Mouse (Mus musculus) midbrain, embryonic 13.5 days (tissue): ENCODE data around the gene Riok2. TPM values are rescaled to one million over a fixed set of nuclear protein-coding genes. Genes with fewer than 3 reads are reported as not detected.
A peak's percentile ranks its signal among the peaks of the same experiment; 100 is the strongest.

Experiments used
- ATAC-seq: fragments of 200-750 bp; cut with Nextera tagmentation; 2 replicates; pipeline ENCODE4 v1.8.0; 2017; ENCODE audit warnings: mild to moderate bottlenecking, moderate TSS enrichment, moderate library complexity
- H3K27ac ChIP-seq: fragments of 300-500 bp; sonication (generic); 2 replicates; pipeline ENCODE4 v1.5.1; 2015; ENCODE audit warnings: inconsistent platforms, mild to moderate bottlenecking, moderate library complexity
- H3K27me3 ChIP-seq: fragments of 300-500 bp; sonication (generic); 2 replicates; pipeline ENCODE4 v1.6.1; 2015; ENCODE audit warnings: mild to moderate bottlenecking, inconsistent platforms
- H3K36me3 ChIP-seq: fragments of 300-500 bp; sonication (generic); 2 replicates; pipeline ENCODE4 v1.6.1; 2015; ENCODE audit warnings: mild to moderate bottlenecking, inconsistent platforms
- H3K4me1 ChIP-seq: fragments of 300-500 bp; sonication (generic); replicated peaks from 2 replicates; pipeline ENCODE4 v1.6.1; 2015; ENCODE audit warnings: inconsistent platforms
- H3K4me2 ChIP-seq: fragments of 300-500 bp; sonication (generic); replicated peaks from 2 replicates; pipeline ENCODE4 v1.6.1; 2015; ENCODE audit warnings: moderate library complexity, mild to moderate bottlenecking, inconsistent platforms
- H3K4me3 ChIP-seq: fragments of 300-500 bp; sonication (generic); replicated peaks from 2 replicates; pipeline ENCODE4 v1.5.1; 2015; ENCODE audit warnings: mild to moderate bottlenecking, inconsistent platforms
- H3K9ac ChIP-seq: fragments of 300-500 bp; sonication (generic); replicated peaks from 2 replicates; pipeline ENCODE4 v1.6.1; 2015; ENCODE audit warnings: mild to moderate bottlenecking, inconsistent platforms
- H3K9me3 ChIP-seq: fragments of 300-500 bp; sonication (generic); 2 replicates; pipeline ENCODE4 v1.6.1; 2016; ENCODE audit warnings: mild to moderate bottlenecking, inconsistent platforms
- WGBS: fragments of 180-500 bp; shearing (Covaris S2); methylation state at CpG from one replicate; pipeline ENCODE4 v1.1.7; 2015; 5-methylcytosine and 5-hydroxymethylcytosine counted together
- polyA plus RNA-seq: library from polyadenylated mRNA; unstranded; fragments of >200 nt; fragmentation: Nextera tagmentation; extraction: Ambion mirVana; gene quantifications from 2 replicates; pipeline ENCODE4 v1.2.1, GENCODE M21; 2015

Gene Riok2
- polyA plus RNA-seq, 1 experiment from 2014 or later = 27.0 TPM

DNA sequence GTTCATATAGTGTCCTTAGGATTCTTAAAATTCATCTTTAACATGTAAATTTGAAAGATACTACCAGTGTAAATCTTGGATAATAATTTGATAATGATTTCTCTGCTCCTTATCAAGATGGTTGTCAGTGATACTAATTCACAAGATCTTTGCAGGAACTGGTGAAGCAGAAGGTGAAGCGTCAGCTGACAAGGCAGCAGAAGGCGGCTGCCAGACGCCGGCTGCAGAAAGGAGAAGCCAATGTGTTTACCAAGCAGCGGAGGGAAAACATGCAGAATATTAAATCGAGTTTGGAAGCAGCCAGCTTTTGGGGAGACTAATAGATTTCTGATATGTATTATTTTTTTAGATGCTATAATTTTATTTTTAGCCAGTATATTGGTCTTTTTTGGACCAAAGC is 19.2 kb downstream of the Riok2 start:
- Histone ChIP-seq H3K9ac (no peak overlapping the region), H3K27ac (no peak overlapping the region), H3K27me3 (no peaks in the 10 kb centered on the region), H3K4me1 (no peaks in the 10 kb centered on the region), H3K4me3 (no peak overlapping the region), H3K4me2 (no peak overlapping the region), H3K9me3 (no peaks in the 10 kb centered on the region), H3K36me3 (peaks cover 27% of the 10 kb centered on the region)
- no peak for ATAC-seq
- WGBS = 88% methylated on average over 6 of the region's 6 CpGs

DNA sequence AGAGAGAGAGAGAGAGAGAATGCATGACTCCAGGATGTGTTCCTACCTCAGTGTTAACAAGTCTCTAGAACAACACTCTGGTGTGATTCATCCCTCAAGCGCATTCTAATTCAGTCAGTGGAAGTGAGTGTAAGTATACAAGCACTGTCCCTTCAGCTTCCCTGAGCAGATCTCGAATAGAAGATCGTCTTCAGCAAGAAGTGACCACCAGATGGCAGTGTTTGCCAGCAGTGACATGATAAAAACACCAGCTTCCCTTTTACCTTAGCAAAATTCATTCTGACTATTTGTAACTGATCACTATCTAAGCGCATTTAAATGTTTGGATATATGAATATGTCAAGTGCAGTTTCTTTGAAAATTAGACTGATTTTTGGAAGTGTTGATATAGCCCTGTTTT is 20.2 kb downstream of the Riok2 start:
- WGBS = 34% methylated on average over 4 of the region's 4 CpGs
- Histone ChIP-seq H3K27me3 (no peaks in the 10 kb centered on the region), H3K4me1 (no peaks in the 10 kb centered on the region), H3K9ac (no peak overlapping the region), H3K36me3 (peaks cover 19% of the 10 kb centered on the region), H3K27ac (no peak overlapping the region), H3K4me2 (no peak overlapping the region), H3K4me3 (no peak overlapping the region), H3K9me3 (no peaks in the 10 kb centered on the region)
- peak; percentile 69; the same call in 1 of the 2 replicates for ATAC-seq

GRCm38 (mm10) chr17:17396869-17397268 is 22.8 kb downstream of the Riok2 start:
- 12% methylated on average over 1 of the region's 1 CpGs for WGBS
- Histone ChIP-seq H3K9ac (no peak overlapping the region), H3K9me3 (no peaks in the 10 kb centered on the region), H3K27me3 (no peaks in the 10 kb centered on the region), H3K4me2 (no peak overlapping the region), H3K4me1 (peaks cover 3% of the 10 kb centered on the region; the same call in 1 of the 2 replicates), H3K36me3 (0 out of 2 replicates have a peak, but pooled peaks cover 6% of the 10 kb centered on the region), H3K4me3 (no peak overlapping the region), H3K27ac (no peak overlapping the region)
- ATAC-seq = no peak

GRCm38 (mm10) chr17:17398664-17399063 is 24.6 kb downstream of the Riok2 start:
- Histone ChIP-seq H3K4me2 (no peak overlapping the region), H3K27me3 (no peaks in the 10 kb centered on the region), H3K4me3 (no peak overlapping the region), H3K9ac (no peak overlapping the region), H3K36me3 (no peaks in the 10 kb centered on the region), H3K9me3 (no peaks in the 10 kb centered on the region), H3K4me1 (peaks cover 17% of the 10 kb centered on the region), H3K27ac (no peak overlapping the region)
- WGBS = 77% methylated on average over 2 of the region's 2 CpGs
- ATAC-seq = no peak

GRCm38 (mm10) chr17:17402222-17403004 is 28.3 kb downstream of the Riok2 start, which contains the start of gene Lix1:
TSS of gene Lix1 (plus strand) at chr17:17402672.
- Histone ChIP-seq H3K36me3 (no peaks in the 10 kb centered on the region), H3K9ac (peak within 1 kb of the TSS; percentile 47), H3K4me1 (peaks cover 32% of the 10 kb centered on the region), H3K9me3 (no peaks in the 10 kb centered on the region), H3K27me3 (no peaks in the 10 kb centered on the region), H3K27ac (peak within 1 kb of the TSS; percentile 57; the same call in 1 of the 2 replicates), H3K4me3 (peak within 1 kb of the TSS; percentile 33), H3K4me2 (peak within 1 kb of the TSS; percentile 50)
- WGBS = 20% methylated on average over 6 of the region's 6 CpGs
- ATAC-seq = peak; percentile 99

GRCm38 (mm10) chr17:17403038-17403437 is 28.9 kb downstream of the Riok2 start:
- ATAC-seq = peak; percentile 31
- 4% methylated on average over 5 of the region's 5 CpGs for WGBS
- Histone ChIP-seq H3K4me2 (peak overlapping the region; percentile 50), H3K36me3 (no peaks in the 10 kb centered on the region), H3K9ac (peak overlapping the region; percentile 47), H3K27ac (peak overlapping the region; percentile 57; the same call in 1 of the 2 replicates), H3K27me3 (no peaks in the 10 kb centered on the region), H3K9me3 (no peaks in the 10 kb centered on the region), H3K4me3 (peak overlapping the region; percentile 33), H3K4me1 (peaks cover 32% of the 10 kb centered on the region)

- Histone ChIP-seq H3K27ac (peak overlapping the region; percentile 35; the same call in 1 of the 2 replicates), H3K4me3 (peak overlapping the region; percentile 29), H3K9me3 (no peaks in the 10 kb centered on the region), H3K36me3 (no peaks in the 10 kb centered on the region), H3K27me3 (no peaks in the 10 kb centered on the region), H3K9ac (0 out of 2 replicates have a peak overlapping the region, but pooled peaks have one; percentile 39), H3K4me2 (peak overlapping the region; percentile 50), H3K4me1 (peaks cover 39% of the 10 kb centered on the region)
- no peak for ATAC-seq
- 5% methylated on average over 3 of the region's 3 CpGs for WGBS
Observed at GRCm38 (mm10) chr17:17403578-17404112, 29.5 kb downstream of the Riok2 start.

DNA sequence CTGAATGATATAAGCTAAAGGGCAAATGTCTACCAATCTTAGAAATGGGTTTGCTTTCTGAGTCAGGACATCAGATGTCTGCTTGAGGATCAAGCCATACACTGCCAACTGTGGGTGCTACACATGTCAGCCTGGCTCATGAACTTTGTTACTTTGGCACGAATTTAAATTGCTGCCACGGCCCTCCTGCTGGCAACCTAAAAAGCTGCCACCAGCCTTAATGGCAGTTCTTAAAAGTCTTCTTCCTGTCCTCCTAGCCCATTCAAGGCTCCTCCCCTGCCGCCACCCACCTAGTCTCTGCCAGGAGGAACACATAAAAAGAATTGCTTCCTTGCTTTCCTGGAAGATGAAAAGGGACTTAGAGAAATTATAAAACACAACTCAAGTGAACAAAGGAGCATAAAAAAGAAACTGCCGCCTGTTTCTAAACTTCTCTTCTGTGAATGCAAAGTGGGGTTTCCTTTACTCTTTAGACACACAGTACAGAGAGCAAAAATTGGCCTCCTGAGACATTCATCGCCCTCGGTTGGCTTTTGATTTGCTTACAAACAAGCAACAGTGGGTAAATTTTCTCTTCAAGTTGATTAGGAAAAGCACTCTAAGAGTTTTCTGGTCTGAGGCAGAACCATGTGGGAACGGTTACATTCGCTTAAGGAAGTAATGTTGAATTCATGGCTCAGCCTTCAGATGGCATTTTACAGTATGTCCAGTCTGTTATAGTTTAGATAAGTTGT is 30.9 kb downstream of the Riok2 start:
- Histone ChIP-seq H3K4me3 (peak overlapping the region; percentile 29; the same call in 1 of the 2 replicates), H3K4me1 (peaks cover 49% of the 10 kb centered on the region), H3K27me3 (no peaks in the 10 kb centered on the region), H3K27ac (no peak overlapping the region), H3K9me3 (no peaks in the 10 kb centered on the region), H3K4me2 (peak overlapping the region; percentile 33), H3K9ac (no peak overlapping the region), H3K36me3 (no peaks in the 10 kb centered on the region)
- WGBS = 27% methylated on average over 8 of the region's 8 CpGs
- no peak for ATAC-seq

GRCm38 (mm10) chr17:17405606-17406005 is 31.5 kb downstream of the Riok2 start:
- H3K4me1 ChIP-seq = peaks cover 52% of the 10 kb centered on the region
- no peaks in the 10 kb centered on the region for H3K36me3 ChIP-seq
- H3K9ac ChIP-seq = no peak overlapping the region
- H3K4me2 ChIP-seq = no peak overlapping the region
- no peak overlapping the region for H3K4me3 ChIP-seq
- 13% methylated on average over 1 of the region's 1 CpGs for WGBS
- ATAC-seq = no peak
- no peak overlapping the region for H3K27ac ChIP-seq
- H3K9me3 ChIP-seq = no peaks in the 10 kb centered on the region
- no peaks in the 10 kb centered on the region for H3K27me3 ChIP-seq

GRCm38 (mm10) chr17:17408137-17408536 is 34.0 kb downstream of the Riok2 start:
- Histone ChIP-seq H3K4me3 (no peak overlapping the region), H3K9me3 (no peaks in the 10 kb centered on the region), H3K27me3 (no peaks in the 10 kb centered on the region), H3K4me1 (peaks cover 38% of the 10 kb centered on the region), H3K9ac (no peak overlapping the region), H3K27ac (no peak overlapping the region), H3K36me3 (no peaks in the 10 kb centered on the region), H3K4me2 (no peak overlapping the region)
- ATAC-seq = no peak
- WGBS = 14% methylated on average over 6 of the region's 6 CpGs

DNA sequence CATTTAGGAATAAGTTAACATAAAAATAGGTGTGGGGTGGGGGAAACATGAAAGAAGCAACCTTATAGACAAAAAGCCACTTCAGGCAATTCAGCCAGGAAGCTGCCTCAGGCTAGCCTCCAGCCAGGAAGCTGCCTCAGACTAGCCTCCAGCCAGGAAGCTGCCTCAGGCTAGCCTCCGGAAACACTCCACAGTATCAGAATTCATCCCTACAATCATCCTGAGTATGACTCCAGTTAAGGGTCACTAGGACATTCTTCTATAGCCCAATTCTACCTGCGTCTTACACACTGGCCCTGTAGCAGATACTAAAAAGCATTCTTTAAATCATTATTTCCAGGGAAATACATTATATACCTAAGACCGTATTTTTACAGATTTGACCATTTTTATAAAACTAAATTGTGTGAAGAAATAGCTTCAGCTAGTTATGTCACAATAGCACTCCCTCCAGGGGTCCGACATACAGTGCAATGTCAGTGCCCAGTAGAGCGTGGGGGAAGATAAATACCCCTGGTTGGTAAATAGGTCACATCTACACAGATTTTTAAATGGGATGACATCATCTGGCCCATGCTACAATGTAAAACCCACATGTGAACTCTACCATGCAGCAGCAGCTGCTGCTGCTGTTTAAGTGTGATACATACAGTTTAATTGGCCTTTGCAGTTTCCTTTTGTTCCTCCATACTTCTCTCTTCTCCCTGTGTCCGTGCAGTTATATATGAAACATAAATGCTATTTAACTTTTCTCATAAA is 34.8 kb downstream of the Riok2 start:
- Histone ChIP-seq H3K9me3 (no peaks in the 10 kb centered on the region), H3K27me3 (no peaks in the 10 kb centered on the region), H3K27ac (peak overlapping the region; percentile 35), H3K4me1 (peaks cover 33% of the 10 kb centered on the region), H3K36me3 (no peaks in the 10 kb centered on the region), H3K4me3 (no peak overlapping the region), H3K4me2 (no peak overlapping the region), H3K9ac (no peak overlapping the region)
- 31% methylated on average over 6 of the region's 6 CpGs for WGBS
- peak; percentile 67 for ATAC-seq
